In genomic region chr15:85795516-85795915, GRCm38 (mm10) we compare ENCODE assay signal across 16 mouse cellular contexts. TPM values are rescaled to one million over a fixed set of nuclear protein-coding genes. Genes with fewer than 3 reads are reported as not detected.
"Had no signal": no experiment of that assay in that cellular context is flagged by ENCODE, and none has a peak within 500 bp of the region (broad histone marks: within the 10 kb centered on the region; RNA-seq: fewer than 3 reads in every experiment).

No protein-coding gene starts in this region.

- H3K4me2 ChIP-seq: neural tube, embryonic 15.5 days; stomach, embryonic 15.5 days had no signal

- H3K4me3 ChIP-seq: neural tube, embryonic 15.5 days; stomach, embryonic 15.5 days had no signal

- H3K27ac ChIP-seq: neural tube, embryonic 15.5 days; stomach, embryonic 15.5 days; stomach, postnatal 0 days had no signal

- H3K4me1 ChIP-seq: neural tube, embryonic 15.5 days; stomach, embryonic 15.5 days had no signal

- DNase-seq: retina, postnatal 1 day; right cerebral cortex, adult 18-20 months; right cerebral cortex, postnatal 14 days; right cerebral cortex, postnatal 25 days; right cerebral cortex, postnatal 4 days; spleen, adult 18-20 months; thymus, adult 18-20 months; thymus, adult 2 months; thymus, postnatal 14 days; thymus, postnatal 25 days; thymus, postnatal 36 days; thymus, postnatal 4 days had no signal

- H3K9me3 ChIP-seq: neural tube, embryonic 15.5 days; stomach, embryonic 15.5 days had no signal

- H3K36me3 ChIP-seq: neural tube, embryonic 15.5 days; stomach, embryonic 15.5 days had no signal

- H3K27me3 ChIP-seq: neural tube, embryonic 15.5 days; stomach, embryonic 15.5 days had no signal

- H3K9ac ChIP-seq: neural tube, embryonic 15.5 days; stomach, embryonic 15.5 days had no signal

RNA-seq across cellular contexts. Expression of gene Pkdrej, which starts 26.0 kb away (rescaled TPM):
- total RNA-seq: neutrophil, adult 5-6 weeks had no signal
